In genomic region chr5:36099662-36100061, GRCm38 (mm10) we compare ENCODE assay signal across 12 mouse cellular contexts.
A peak's percentile ranks its signal among the peaks of the same experiment; 100 is the strongest.
DNase-seq lines count a peak whose midpoint lies in the region; ATAC-seq lines count a peak whose summit lies in the region.
"Had no signal": no experiment of that assay in that cellular context is flagged by ENCODE, and none has a peak within 500 bp of the region (broad histone marks: within the 10 kb centered on the region; RNA-seq: fewer than 3 reads in every experiment).

No protein-coding gene starts in this region.

- 51% methylated on average over 4 of the region's 4 CpGs for WGBS in kidney, embryonic 16.5 days

- 0 out of 2 replicates have a peak, but pooled peaks cover 3% of the 10 kb centered on the region for H3K4me1 ChIP-seq in kidney, embryonic 16.5 days (ENCODE audit: insufficient read depth, low read length)
- H3K4me1 ChIP-seq: liver, embryonic 13.5 days had no signal

- DNase-seq in kidney, adult 11 months = peak; percentile 83
- DNase-seq in adrenal gland, postnatal 10 days = peak; percentile 37
- peak; percentile 74 to 84 for DNase-seq in kidney, adult 8-10 months
- DNase-seq in lung, postnatal 25 days (ENCODE audit: low spot score) = peak; percentile 31
- no peak for DNase-seq in heart, postnatal 36 days
- no peak for DNase-seq in neural tube, embryonic 10.5 days (ENCODE audit: extremely low spot score, low spot score)
- DNase-seq: cerebellum, adult 9-10 months; heart, postnatal 10 days; liver, embryonic 13.5 days had no signal

- ATAC-seq in kidney, embryonic 16.5 days (ENCODE audit: low FRiP score, low TSS enrichment) = no peak
- ATAC-seq: midbrain, embryonic 15.5 days had no signal

- H3K27ac ChIP-seq in kidney, embryonic 16.5 days (ENCODE audit: low read length) = no peak overlapping the region
- H3K27ac ChIP-seq: embryonic facial prominence, embryonic 15.5 days; liver, embryonic 13.5 days; midbrain, embryonic 15.5 days had no signal

- H3K9ac ChIP-seq in kidney, embryonic 16.5 days (replicated peaks; ENCODE audit: low read length) = no peak overlapping the region
- H3K9ac ChIP-seq: embryonic facial prominence, embryonic 15.5 days; liver, embryonic 13.5 days; midbrain, embryonic 15.5 days had no signal

- intact Hi-C loops in heart, postnatal 36 days (cut with DNase I) = no loop called here

- peaks cover 3% of the 10 kb centered on the region for H3K9me3 ChIP-seq in kidney, embryonic 16.5 days (ENCODE audit: low read length)
- H3K9me3 ChIP-seq: embryonic facial prominence, embryonic 15.5 days; liver, embryonic 13.5 days; midbrain, embryonic 15.5 days had no signal

- H3K36me3 ChIP-seq in kidney, embryonic 16.5 days (ENCODE audit: insufficient read depth, low read length) = no peaks in the 10 kb centered on the region
- H3K36me3 ChIP-seq: embryonic facial prominence, embryonic 15.5 days; liver, embryonic 13.5 days; midbrain, embryonic 15.5 days had no signal

- H3K4me3 ChIP-seq in kidney, embryonic 16.5 days (ENCODE audit: low read length) = no peak overlapping the region
- H3K4me3 ChIP-seq: embryonic facial prominence, embryonic 15.5 days; liver, embryonic 13.5 days; midbrain, embryonic 15.5 days had no signal

- H3K27me3 ChIP-seq in kidney, embryonic 16.5 days (ENCODE audit: insufficient read depth, low read length) = peaks cover 3% of the 10 kb centered on the region; the same call in 1 of the 2 replicates
- H3K27me3 ChIP-seq: embryonic facial prominence, embryonic 15.5 days; liver, embryonic 13.5 days; midbrain, embryonic 15.5 days had no signal

- no peak overlapping the region for H3K4me2 ChIP-seq in kidney, embryonic 16.5 days (replicated peaks; ENCODE audit: low read depth, low read length)
- H3K4me2 ChIP-seq: embryonic facial prominence, embryonic 15.5 days; liver, embryonic 13.5 days; midbrain, embryonic 15.5 days had no signal

Comparison
In these comparisons a context has a peak if more than half of its experiments do, and no peak if none do; other contexts are left out.
1. DNase-seq: peak in kidney, adult 11 months (single experiment), adrenal gland, postnatal 10 days (single experiment), kidney, adult 8-10 months (2 of 2) and lung, postnatal 25 days (single experiment); none in heart, postnatal 36 days (0 of 2) and neural tube, embryonic 10.5 days (single experiment).